Mouse (Mus musculus) lung, embryonic 16.5 days (tissue): ENCODE results near the gene Sit1. TPM values are rescaled to one million over a fixed set of nuclear protein-coding genes. Genes with fewer than 3 reads are reported as not detected.

Experiments
- ATAC-seq: fragments of 200-750 bp; cut with Nextera tagmentation; 2 replicates; pipeline ENCODE4 v1.8.0; 2017; ENCODE audit warnings: low read depth, mild to moderate bottlenecking, moderate library complexity
- H3K27ac ChIP-seq: fragments of 300-500 bp; sonication (generic); 2 replicates; pipeline ENCODE4 v1.5.1; 2014; ENCODE audit warnings: mild to moderate bottlenecking, control low read depth, low read length
- H3K27me3 ChIP-seq: fragments of 300-500 bp; sonication (generic); 2 replicates; pipeline ENCODE4 v1.6.1; 2014; ENCODE audit warnings: low read depth, low read length, mixed read lengths; ENCODE audit not compliant: control insufficient read depth, insufficient read depth
- H3K36me3 ChIP-seq: fragments of 300-500 bp; sonication (generic); 2 replicates; pipeline ENCODE4 v1.6.1; 2014; ENCODE audit warnings: low read length; ENCODE audit not compliant: control insufficient read depth, insufficient read depth
- H3K4me1 ChIP-seq: fragments of 300-500 bp; sonication (generic); replicated peaks from 2 replicates; pipeline ENCODE4 v1.6.1; 2014; ENCODE audit warnings: low read length, mixed read lengths; ENCODE audit not compliant: control insufficient read depth, insufficient read depth
- H3K4me2 ChIP-seq: fragments of 300-500 bp; sonication (generic); 2 replicates; pipeline ENCODE4 v1.6.1; 2014; ENCODE audit warnings: low read depth, low read length, control low read depth
- H3K4me3 ChIP-seq: fragments of 300-500 bp; sonication (generic); 2 replicates; pipeline ENCODE4 v1.5.1; 2014; ENCODE audit warnings: mild to moderate bottlenecking, low read length, control low read depth
- H3K9ac ChIP-seq: fragments of 300-500 bp; sonication (generic); 2 replicates; pipeline ENCODE4 v1.6.1; 2014; ENCODE audit warnings: low read length, control low read depth
- H3K9me3 ChIP-seq: fragments of 300-500 bp; sonication (generic); 2 replicates; pipeline ENCODE4 v1.6.1; 2016; ENCODE audit warnings: low read length; ENCODE audit not compliant: control insufficient read depth
- WGBS: fragments of 180-500 bp; shearing (Covaris S2); extraction: QIAGEN DNeasy Blood & Tissue Kit; methylation state at CpG from one replicate; pipeline ENCODE4 v1.1.7; 2014; 5-methylcytosine and 5-hydroxymethylcytosine counted together
- polyA plus RNA-seq: library from polyadenylated mRNA; unstranded; fragments of >200 nt; fragmentation: Nextera tagmentation; extraction: Ambion mirVana; gene quantifications from 2 replicates; pipeline ENCODE4 v1.2.1, GENCODE M21; 2015

The Sit1 gene
- polyA plus RNA-seq, 1 experiment from 2014 or later = 0.25 TPM

- Histone ChIP-seq H3K9me3 (no peaks in the 10 kb centered on the region), H3K9ac (no peak overlapping the region), H3K4me1 (peaks cover 17% of the 10 kb centered on the region), H3K27ac (no peak overlapping the region), H3K36me3 (no peaks in the 10 kb centered on the region), H3K27me3 (no peaks in the 10 kb centered on the region), H3K4me2 (no peak overlapping the region), H3K4me3 (no peak overlapping the region)
- ATAC-seq = no peak
- WGBS = 70% methylated on average over 4 of the region's 4 CpGs
Measured at GRCm38 (mm10) chr4:43504269-43504668, 20.7 kb upstream of the Sit1 start.

- Histone ChIP-seq H3K27me3 (no peaks in the 10 kb centered on the region), H3K4me3 (no peak overlapping the region), H3K9ac (no peak overlapping the region), H3K9me3 (no peaks in the 10 kb centered on the region), H3K4me1 (peaks cover 19% of the 10 kb centered on the region), H3K36me3 (no peaks in the 10 kb centered on the region), H3K27ac (no peak overlapping the region), H3K4me2 (no peak overlapping the region)
- no peak for ATAC-seq
- WGBS = 76% methylated on average over 6 of the region's 6 CpGs
Measured at GRCm38 (mm10) chr4:43503506-43503905, 20.0 kb upstream of the Sit1 start.

DNA sequence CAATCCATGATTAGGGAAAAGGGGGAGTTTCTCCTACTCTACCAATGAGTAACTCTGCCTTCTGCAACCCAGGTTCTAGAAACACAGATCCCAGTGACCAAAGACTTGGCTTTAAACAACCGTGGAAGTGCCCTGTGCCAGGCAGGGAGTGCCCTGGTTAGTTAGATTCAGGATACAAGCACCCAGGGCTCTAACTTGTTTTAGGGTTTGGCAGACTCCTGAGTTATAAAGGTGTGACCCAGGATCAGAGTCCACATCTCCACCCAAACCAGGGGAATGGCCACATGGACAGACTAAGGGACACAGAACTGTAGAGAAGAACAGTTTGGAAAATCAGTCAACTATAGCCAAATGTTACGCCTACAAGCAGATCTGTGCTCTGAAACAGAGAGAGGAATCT is 19.5 kb upstream of the Sit1 start:
- no peaks in the 10 kb centered on the region for H3K9me3 ChIP-seq
- 72% methylated on average over 2 of the region's 2 CpGs for WGBS
- ATAC-seq = no peak

GRCm38 (mm10) chr4:43499407-43500333 is 16.1 kb upstream of the Sit1 start, which contains the start of gene Arhgef39:
Gene Arhgef39 (minus strand): TSS chr4:43499695.
- Histone ChIP-seq H3K27ac (peak within 1 kb of the TSS; percentile 42), H3K4me2 (peak within 1 kb of the TSS; percentile 80), H3K9ac (peak within 1 kb of the TSS; percentile 79), H3K36me3 (0 out of 2 replicates have a peak, but pooled peaks cover 6% of the 10 kb centered on the region), H3K4me1 (peaks cover 23% of the 10 kb centered on the region), H3K27me3 (no peaks in the 10 kb centered on the region), H3K4me3 (peak within 1 kb of the TSS; percentile 68), H3K9me3 (no peaks in the 10 kb centered on the region)
- WGBS = 6% methylated on average over 50 of the region's 50 CpGs
- peak; percentile 91 for ATAC-seq

More for the DNA sequence above, 19.5 kb upstream of the Sit1 start:
- Histone ChIP-seq H3K36me3 (no peaks in the 10 kb centered on the region), H3K4me3 (no peak overlapping the region), H3K4me1 (peaks cover 21% of the 10 kb centered on the region), H3K27me3 (no peaks in the 10 kb centered on the region), H3K27ac (no peak overlapping the region), H3K9ac (no peak overlapping the region), H3K4me2 (no peak overlapping the region)

DNA sequence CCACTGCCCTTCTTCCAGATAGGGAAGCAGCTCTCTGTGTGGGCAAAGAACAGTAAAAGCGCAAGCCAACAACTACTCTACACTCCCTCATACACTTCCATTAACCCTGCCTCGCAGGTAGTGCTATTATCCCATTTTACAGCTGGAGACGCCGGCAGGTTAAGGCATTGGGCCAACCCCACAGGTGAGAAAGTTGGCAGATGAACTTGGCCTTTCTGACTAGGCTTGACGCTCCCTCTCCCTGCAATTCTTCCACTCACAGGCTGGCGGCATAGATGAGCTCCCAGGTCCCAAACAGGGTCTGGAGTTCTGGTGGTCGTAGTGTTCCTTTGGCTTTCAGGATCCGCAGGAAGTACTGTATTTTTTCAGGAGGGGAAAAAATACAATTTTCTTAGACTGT is 15.4 kb upstream of the Sit1 start:
- Histone ChIP-seq H3K27ac (peak overlapping the region; percentile 42), H3K4me1 (peaks cover 28% of the 10 kb centered on the region), H3K36me3 (0 out of 2 replicates have a peak, but pooled peaks cover 6% of the 10 kb centered on the region), H3K9me3 (no peaks in the 10 kb centered on the region), H3K9ac (peak overlapping the region; percentile 79), H3K4me2 (peak overlapping the region; percentile 80), H3K27me3 (no peaks in the 10 kb centered on the region), H3K4me3 (peak overlapping the region; percentile 68)
- WGBS = 12% methylated on average over 8 of the region's 8 CpGs
- ATAC-seq = peak; percentile 67

DNA sequence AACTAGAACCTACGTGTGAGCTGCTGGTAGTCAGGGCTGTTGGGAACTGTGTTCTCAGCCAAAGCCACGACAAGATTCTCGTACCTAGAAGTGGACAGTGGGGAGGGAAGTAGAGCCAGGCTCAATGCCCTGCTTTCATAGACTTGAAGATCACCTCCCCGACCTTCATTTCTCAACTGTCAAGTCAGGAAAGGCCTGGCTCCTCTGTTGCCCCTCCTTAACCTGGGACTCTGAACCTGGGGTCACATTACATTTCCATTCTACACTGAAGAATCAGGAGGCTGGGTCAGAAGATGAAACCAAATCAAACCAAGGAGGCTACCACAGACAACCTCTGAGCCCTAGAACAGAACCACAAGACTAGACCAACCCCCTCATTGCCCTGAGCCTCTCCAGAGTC is 14.4 kb upstream of the Sit1 start:
- H3K9me3 ChIP-seq = no peaks in the 10 kb centered on the region
- H3K36me3 ChIP-seq = 0 out of 2 replicates have a peak, but pooled peaks cover 6% of the 10 kb centered on the region
- WGBS = 54% methylated on average over 4 of the region's 4 CpGs
- no peak overlapping the region for H3K27ac ChIP-seq
- peak overlapping the region; percentile 68 for H3K4me3 ChIP-seq
- H3K4me2 ChIP-seq = peak overlapping the region; percentile 80
- peaks cover 28% of the 10 kb centered on the region for H3K4me1 ChIP-seq
- no peaks in the 10 kb centered on the region for H3K27me3 ChIP-seq
- ATAC-seq = no peak
- peak overlapping the region; percentile 79 for H3K9ac ChIP-seq

GRCm38 (mm10) chr4:43497405-43497804 is 13.9 kb upstream of the Sit1 start:
- Histone ChIP-seq H3K9me3 (no peaks in the 10 kb centered on the region), H3K27ac (no peak overlapping the region), H3K4me3 (no peak overlapping the region), H3K36me3 (0 out of 2 replicates have a peak, but pooled peaks cover 6% of the 10 kb centered on the region), H3K4me2 (no peak overlapping the region), H3K4me1 (peaks cover 28% of the 10 kb centered on the region), H3K9ac (peak overlapping the region; percentile 12; the same call in 1 of the 2 replicates), H3K27me3 (no peaks in the 10 kb centered on the region)
- 88% methylated on average over 8 of the region's 8 CpGs for WGBS
- no peak for ATAC-seq

GRCm38 (mm10) chr4:43496587-43496986 is 13.1 kb upstream of the Sit1 start:
- no peak overlapping the region for H3K27ac ChIP-seq
- WGBS = 56% methylated on average over 6 of the region's 6 CpGs
- 0 out of 2 replicates have a peak, but pooled peaks cover 6% of the 10 kb centered on the region for H3K36me3 ChIP-seq
- H3K4me1 ChIP-seq = peaks cover 28% of the 10 kb centered on the region
- H3K9me3 ChIP-seq = no peaks in the 10 kb centered on the region
- H3K4me3 ChIP-seq = no peak overlapping the region
- no peak overlapping the region for H3K4me2 ChIP-seq
- H3K27me3 ChIP-seq = no peaks in the 10 kb centered on the region
- ATAC-seq = no peak
- H3K9ac ChIP-seq = no peak overlapping the region

DNA sequence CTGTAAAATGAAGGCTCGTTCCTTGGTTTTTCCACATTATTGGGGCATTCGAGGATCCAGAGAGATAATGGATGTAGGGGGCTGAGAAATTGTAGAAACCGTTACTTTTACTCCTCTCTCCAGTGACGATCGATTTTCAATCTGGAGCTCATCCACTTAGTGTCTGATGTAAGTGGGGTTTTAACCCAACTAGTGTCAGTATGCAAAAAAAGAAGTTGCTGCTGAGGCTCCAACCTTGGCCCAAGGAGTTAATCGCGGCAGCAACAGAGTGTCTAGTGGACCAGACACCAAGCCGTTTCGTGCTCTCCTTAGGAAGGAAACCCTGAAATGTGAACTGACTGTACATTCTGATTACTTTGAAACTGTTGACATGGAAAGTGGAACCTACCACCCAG is 10.3 kb upstream of the Sit1 start:
- H3K4me2 ChIP-seq = peak overlapping the region; percentile 67
- 1% methylated on average over 9 of the region's 9 CpGs for whole genome bisulfite sequencing
- no peaks in the 10 kb centered on the region for H3K9me3 ChIP-seq
- peaks cover 22% of the 10 kb centered on the region for H3K4me1 ChIP-seq
- H3K9ac ChIP-seq = peak overlapping the region; percentile 83
- H3K4me3 ChIP-seq = peak overlapping the region; percentile 80
- H3K27me3 ChIP-seq = no peaks in the 10 kb centered on the region
- ATAC-seq = no peak
- H3K36me3 ChIP-seq = 0 out of 2 replicates have a peak, but pooled peaks cover 6% of the 10 kb centered on the region
- H3K27ac ChIP-seq = peak overlapping the region; percentile 90
